In genomic region chr11:120623961-120624679, GRCm38 (mm10) we compare ENCODE assay signal across 8 mouse cellular contexts. TPM values are rescaled to one million over a fixed set of nuclear protein-coding genes. Genes with fewer than 3 reads are reported as not detected.
DNase-seq lines count a peak whose midpoint lies in the region; ATAC-seq lines count a peak whose summit lies in the region.

No protein-coding gene starts in this region.

- peak overlapping the region; percentile 92 for H3K27ac ChIP-seq in liver, embryonic 16.5 days (ENCODE audit: low read length)
- peak overlapping the region; percentile 83 for H3K27ac ChIP-seq in neural tube, embryonic 11.5 days (ENCODE audit: low read depth, low read length)

- H3K4me2 ChIP-seq in liver, embryonic 16.5 days (ENCODE audit: low read depth, low read length), result peak overlapping the region; percentile 79
- H3K4me2 ChIP-seq in neural tube, embryonic 11.5 days (ENCODE audit: low read depth), result peak overlapping the region; percentile 98

- H3K27me3 ChIP-seq in liver, embryonic 16.5 days (ENCODE audit: control insufficient read depth, insufficient read depth, low read depth, low read length), result no peaks in the 10 kb centered on the region
- no peaks in the 10 kb centered on the region for H3K27me3 ChIP-seq in neural tube, embryonic 11.5 days (ENCODE audit: control insufficient read depth, insufficient read depth, low read length)

- peaks cover 46% of the 10 kb centered on the region for H3K4me1 ChIP-seq in liver, embryonic 16.5 days (ENCODE audit: control insufficient read depth, low read depth, low read length)
- peaks cover 9% of the 10 kb centered on the region for H3K4me1 ChIP-seq in neural tube, embryonic 11.5 days (ENCODE audit: control insufficient read depth, insufficient read depth, low read length)

- ATAC-seq in liver, embryonic 16.5 days (ENCODE audit: low read depth), result peak; percentile 80
- peak; percentile 52; the same call in 1 of the 2 replicates for ATAC-seq in neural tube, embryonic 11.5 days (ENCODE audit: insufficient read depth, low FRiP score, low TSS enrichment)

- H3K9ac ChIP-seq in liver, embryonic 16.5 days (ENCODE audit: low read depth, low read length), result peak overlapping the region; percentile 91
- H3K9ac ChIP-seq in neural tube, embryonic 11.5 days (ENCODE audit: low read length), result peak overlapping the region; percentile 80

- 10% methylated on average over 29 of the region's 30 CpGs for WGBS in liver, embryonic 16.5 days (ENCODE audit: insufficient replicate concordance)
- WGBS in neural tube, embryonic 11.5 days, result 14% methylated on average over 30 of the region's 30 CpGs

- peak overlapping the region; percentile 90 for H3K4me3 ChIP-seq in liver, embryonic 16.5 days (ENCODE audit: low read depth, low read length)
- peak overlapping the region; percentile 99 for H3K4me3 ChIP-seq in neural tube, embryonic 11.5 days (ENCODE audit: low read depth, low read length)

- H3K9me3 ChIP-seq in liver, embryonic 16.5 days (replicated peaks; ENCODE audit: control insufficient read depth, low read length), result no peaks in the 10 kb centered on the region
- no peaks in the 10 kb centered on the region for H3K9me3 ChIP-seq in neural tube, embryonic 11.5 days (ENCODE audit: control insufficient read depth, low read length)

- peak; percentile 61 for DNase-seq in right cerebral cortex, adult 18-20 months
- DNase-seq in right cerebral cortex, postnatal 36 days (ENCODE audit: low spot score in 2 of 2), result no peak
- peak; percentile 60 to 73 for DNase-seq in cerebellum, postnatal 25 days
- DNase-seq in gastrocnemius, postnatal 10 days, result peak; percentile 61
- DNase-seq in kidney, adult 8-10 months, result peak; percentile 64 to 81
- DNase-seq in neural tube, embryonic 11.5 days (ENCODE audit: low spot score), result peak; percentile 65
- DNase-seq in thymus, postnatal 0 days (ENCODE audit: low spot score), result peak; percentile 77

- H3K36me3 ChIP-seq in liver, embryonic 16.5 days (ENCODE audit: control insufficient read depth, insufficient read depth), result peaks cover 42% of the 10 kb centered on the region
- H3K36me3 ChIP-seq in neural tube, embryonic 11.5 days (ENCODE audit: control insufficient read depth, insufficient read depth, low read length), result peaks cover 15% of the 10 kb centered on the region

RNA-seq across cellular contexts. Expression of gene Sirt7, which starts 0.9 kb away (rescaled TPM):
- 1 to 10 TPM; 6.5 to 9.2 TPM for total RNA-seq in gastrocnemius, postnatal 10 days (2021)
- 27.3 and 28.0 TPM in 2 replicates for polyA plus RNA-seq in liver, embryonic 16.5 days (2015; fragmentation: Nextera tagmentation; extraction: Ambion mirVana)
- polyA plus RNA-seq in neural tube, embryonic 11.5 days (2014; fragmentation: Nextera tagmentation; extraction: Ambion mirVana), result 37.2 and 39.0 TPM in 2 replicates
- polyA plus RNA-seq in thymus, postnatal 0 days (2015; fragmentation: Nextera tagmentation; extraction: Ambion mirVana), result 100 and 108 TPM in 2 replicates

RNA-seq across cellular contexts. Expression of gene Pcyt2, which starts 6.4 kb away (rescaled TPM):
- total RNA-seq in gastrocnemius, postnatal 10 days (2021), result 10 to 100 TPM; 29.7 to 30.9 TPM
- polyA plus RNA-seq in liver, embryonic 16.5 days (2015; fragmentation: Nextera tagmentation; extraction: Ambion mirVana), result 158 and 184 TPM in 2 replicates
- 109 and 118 TPM in 2 replicates for polyA plus RNA-seq in neural tube, embryonic 11.5 days (2014; fragmentation: Nextera tagmentation; extraction: Ambion mirVana)
- 113 and 114 TPM in 2 replicates for polyA plus RNA-seq in thymus, postnatal 0 days (2015; fragmentation: Nextera tagmentation; extraction: Ambion mirVana)

RNA-seq across cellular contexts. Expression of gene Mafg, which starts 9.3 kb away (rescaled TPM):
- 10 to 100 TPM; 27.6 to 39.6 TPM for total RNA-seq in gastrocnemius, postnatal 10 days (2021)
- 29.4 and 30.9 TPM in 2 replicates for polyA plus RNA-seq in liver, embryonic 16.5 days (2015; fragmentation: Nextera tagmentation; extraction: Ambion mirVana)
- 26.5 and 27.5 TPM in 2 replicates for polyA plus RNA-seq in neural tube, embryonic 11.5 days (2014; fragmentation: Nextera tagmentation; extraction: Ambion mirVana)
- polyA plus RNA-seq in thymus, postnatal 0 days (2015; fragmentation: Nextera tagmentation; extraction: Ambion mirVana), result 16.5 and 18.7 TPM in 2 replicates

RNA-seq across cellular contexts. Expression of gene Npb, which starts 15.8 kb away (rescaled TPM):
- not detected for total RNA-seq in gastrocnemius, postnatal 10 days (2021)
- 16.2 and 16.4 TPM in 2 replicates for polyA plus RNA-seq in liver, embryonic 16.5 days (2015; fragmentation: Nextera tagmentation; extraction: Ambion mirVana)
- polyA plus RNA-seq in neural tube, embryonic 11.5 days (2014; fragmentation: Nextera tagmentation; extraction: Ambion mirVana), result 0.78 TPM in 1 of 2 replicates, not detected in the other
- polyA plus RNA-seq in thymus, postnatal 0 days (2015; fragmentation: Nextera tagmentation; extraction: Ambion mirVana), result 1.6 and 2.1 TPM in 2 replicates

RNA-seq across cellular contexts. Expression of gene Pycr1, which starts 19.4 kb away (rescaled TPM):
- 10 to 100 TPM; 15.1 to 18.1 TPM for total RNA-seq in gastrocnemius, postnatal 10 days (2021)
- 4.8 and 5.1 TPM in 2 replicates for polyA plus RNA-seq in liver, embryonic 16.5 days (2015; fragmentation: Nextera tagmentation; extraction: Ambion mirVana)
- 31.8 and 33.8 TPM in 2 replicates for polyA plus RNA-seq in neural tube, embryonic 11.5 days (2014; fragmentation: Nextera tagmentation; extraction: Ambion mirVana)
- polyA plus RNA-seq in thymus, postnatal 0 days (2015; fragmentation: Nextera tagmentation; extraction: Ambion mirVana), result 1.7 and 2.9 TPM in 2 replicates

Comparison
In these comparisons a context has a peak if more than half of its experiments do, and no peak if none do; other contexts are left out.
1. DNase-seq: peak in right cerebral cortex, adult 18-20 months (single experiment), cerebellum, postnatal 25 days (2 of 2), gastrocnemius, postnatal 10 days (single experiment), kidney, adult 8-10 months (2 of 2), neural tube, embryonic 11.5 days (single experiment) and thymus, postnatal 0 days (single experiment); none in right cerebral cortex, postnatal 36 days (0 of 2).